Mouse (Mus musculus) kidney, embryonic 14.5 days (tissue): ENCODE measurements at regions not wholly inside any gene's neighbourhood (a gene's known extent, or its start where the extent isn't known, plus 50 kb on each side); places are given as distances from the start of the nearest gene placed in this dataset.
A peak's percentile ranks its signal among the peaks of the same experiment; 100 is the strongest.

Experiments used
- ATAC-seq: fragments of 200-750 bp; cut with Nextera tagmentation; 2 replicates; pipeline ENCODE4 v1.8.0; 2017; ENCODE audit warnings: moderate number of reproducible peaks, mild to moderate bottlenecking, moderate TSS enrichment, moderate library complexity; ENCODE audit not compliant: low FRiP score, low TSS enrichment
- H3K27ac ChIP-seq: fragments of 300-500 bp; sonication (generic); 2 replicates; pipeline ENCODE4 v1.5.1; 2014; ENCODE audit warnings: low read depth, mild to moderate bottlenecking, low read length, moderate library complexity, mixed read lengths
- H3K27me3 ChIP-seq: fragments of 300-500 bp; sonication (generic); 2 replicates; pipeline ENCODE4 v1.6.1; 2014; ENCODE audit warnings: mild to moderate bottlenecking, low read length; ENCODE audit not compliant: control insufficient read depth, insufficient read depth
- H3K36me3 ChIP-seq: fragments of 300-500 bp; sonication (generic); 2 replicates; pipeline ENCODE4 v1.6.1; 2014; ENCODE audit warnings: low read length, mixed read lengths; ENCODE audit not compliant: control insufficient read depth, insufficient read depth
- H3K4me1 ChIP-seq: fragments of 300-500 bp; sonication (generic); 2 replicates; pipeline ENCODE4 v1.6.1; 2014; ENCODE audit warnings: low read length, mixed read lengths; ENCODE audit not compliant: control insufficient read depth, insufficient read depth
- H3K4me2 ChIP-seq: fragments of 300-500 bp; sonication (generic); replicated peaks from 2 replicates; pipeline ENCODE4 v1.6.1; 2014; ENCODE audit warnings: low read depth, mild to moderate bottlenecking, low read length
- H3K4me3 ChIP-seq: fragments of 300-500 bp; sonication (generic); 2 replicates; pipeline ENCODE4 v1.5.1; 2014; ENCODE audit warnings: mild to moderate bottlenecking, low read length
- H3K9ac ChIP-seq: fragments of 300-500 bp; sonication (generic); 2 replicates; pipeline ENCODE4 v1.6.1; 2014; ENCODE audit warnings: low read depth, mild to moderate bottlenecking, low read length, moderate library complexity
- H3K9me3 ChIP-seq: fragments of 300-500 bp; sonication (generic); 2 replicates; pipeline ENCODE4 v1.6.1; 2016; ENCODE audit warnings: low read length; ENCODE audit not compliant: control insufficient read depth
- WGBS: fragments of 180-500 bp; shearing (Covaris S2); extraction: QIAGEN DNeasy Blood & Tissue Kit; methylation state at CpG from one replicate; pipeline ENCODE4 v1.1.7; 2014; 5-methylcytosine and 5-hydroxymethylcytosine counted together

GRCm38 (mm10) chr4:103421541-103421951, 107.9 kb downstream of the Oma1 start:
- H3K4me2 ChIP-seq, result no peak overlapping the region
- ATAC-seq, result peak; percentile 73; the same call in 1 of the 2 replicates
- H3K4me1 ChIP-seq, result peaks cover 9% of the 10 kb centered on the region
- no peak overlapping the region for H3K27ac ChIP-seq
- no peak overlapping the region for H3K4me3 ChIP-seq
- H3K27me3 ChIP-seq, result no peaks in the 10 kb centered on the region
- H3K9ac ChIP-seq, result no peak overlapping the region
- H3K36me3 ChIP-seq, result no peaks in the 10 kb centered on the region
- WGBS, result 13% methylated on average over 2 of the region's 2 CpGs
- H3K9me3 ChIP-seq, result no peaks in the 10 kb centered on the region

DNA sequence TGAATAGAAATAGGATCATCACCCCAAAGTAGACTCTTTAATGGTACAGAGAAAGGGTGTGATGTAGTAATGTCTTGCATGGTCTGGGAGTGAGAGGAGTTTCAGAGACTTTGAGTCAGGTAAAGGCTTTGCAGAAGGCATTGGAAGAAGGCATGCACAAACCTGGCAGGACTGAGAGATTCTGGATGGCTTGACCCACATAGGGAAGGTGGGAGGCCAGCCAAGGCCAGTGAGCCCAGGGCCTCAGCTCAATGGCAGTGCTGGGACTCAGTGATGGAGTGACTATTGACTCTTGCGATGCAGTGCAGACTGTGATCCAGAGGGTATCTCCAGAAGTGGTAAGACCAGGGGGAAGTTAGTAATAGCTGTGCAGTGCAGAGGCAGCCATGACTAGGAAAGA, 127.8 kb downstream of the Oma1 start:
- WGBS, result 100% methylated on average over 1 of the region's 1 CpGs
- no peaks in the 10 kb centered on the region for H3K4me1 ChIP-seq
- H3K4me3 ChIP-seq, result no peak overlapping the region
- no peaks in the 10 kb centered on the region for H3K36me3 ChIP-seq
- H3K4me2 ChIP-seq, result no peak overlapping the region
- H3K9me3 ChIP-seq, result no peaks in the 10 kb centered on the region
- no peaks in the 10 kb centered on the region for H3K27me3 ChIP-seq
- ATAC-seq, result no peak
- no peak overlapping the region for H3K27ac ChIP-seq
- no peak overlapping the region for H3K9ac ChIP-seq

DNA sequence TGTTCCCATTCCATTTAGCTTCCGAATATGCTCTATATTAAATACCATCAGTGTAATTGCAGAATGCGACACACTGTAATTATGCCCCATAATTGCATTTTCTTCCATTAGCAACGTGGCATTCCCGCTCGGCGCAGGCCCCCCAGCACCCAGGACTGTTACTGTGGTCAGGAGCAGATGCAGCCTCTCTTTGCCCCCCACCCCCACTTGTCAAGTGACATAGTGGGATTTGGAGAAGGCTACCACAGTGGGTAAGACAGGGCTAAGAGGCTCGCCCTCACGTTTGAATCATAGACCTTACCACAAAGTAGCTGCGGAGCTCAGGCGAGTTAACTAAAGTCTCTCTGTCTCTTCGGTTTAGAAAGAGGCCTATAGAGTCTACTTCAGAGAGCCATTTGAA, 128.3 kb downstream of the Oma1 start:
- H3K27ac ChIP-seq, result no peak overlapping the region
- no peak overlapping the region for H3K4me2 ChIP-seq
- H3K27me3 ChIP-seq, result no peaks in the 10 kb centered on the region
- H3K9ac ChIP-seq, result no peak overlapping the region
- ATAC-seq, result no peak
- H3K36me3 ChIP-seq, result no peaks in the 10 kb centered on the region
- 90% methylated on average over 11 of the region's 11 CpGs for WGBS
- no peaks in the 10 kb centered on the region for H3K9me3 ChIP-seq
- no peak overlapping the region for H3K4me3 ChIP-seq
- no peaks in the 10 kb centered on the region for H3K4me1 ChIP-seq

DNA sequence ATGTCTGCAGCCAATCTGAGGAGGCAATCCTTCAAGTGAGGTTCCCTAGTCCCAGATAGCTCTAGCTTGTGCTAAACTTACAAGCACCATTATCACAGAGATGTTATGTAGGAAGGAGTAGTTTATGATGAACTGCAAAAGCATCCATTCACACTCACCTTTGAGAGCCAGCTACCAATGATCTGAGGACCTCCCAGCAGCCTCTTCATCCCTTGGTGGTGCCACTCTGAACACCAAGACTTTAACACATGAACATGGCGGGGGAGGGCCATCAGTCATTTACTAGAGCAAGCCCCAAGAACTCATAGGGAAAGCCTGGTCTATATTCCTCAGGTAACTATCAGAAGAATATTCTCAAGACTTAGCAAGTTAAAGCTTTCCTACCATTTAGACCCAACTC, 135.7 kb downstream of the Oma1 start:
- ATAC-seq, result no peak
- H3K4me3 ChIP-seq, result no peak overlapping the region
- no peaks in the 10 kb centered on the region for H3K4me1 ChIP-seq
- H3K9ac ChIP-seq, result no peak overlapping the region
- H3K36me3 ChIP-seq, result no peaks in the 10 kb centered on the region
- no peak overlapping the region for H3K27ac ChIP-seq
- 100% methylated on average over 1 of the region's 1 CpGs for WGBS
- no peaks in the 10 kb centered on the region for H3K9me3 ChIP-seq
- H3K27me3 ChIP-seq, result no peaks in the 10 kb centered on the region
- no peak overlapping the region for H3K4me2 ChIP-seq

DNA sequence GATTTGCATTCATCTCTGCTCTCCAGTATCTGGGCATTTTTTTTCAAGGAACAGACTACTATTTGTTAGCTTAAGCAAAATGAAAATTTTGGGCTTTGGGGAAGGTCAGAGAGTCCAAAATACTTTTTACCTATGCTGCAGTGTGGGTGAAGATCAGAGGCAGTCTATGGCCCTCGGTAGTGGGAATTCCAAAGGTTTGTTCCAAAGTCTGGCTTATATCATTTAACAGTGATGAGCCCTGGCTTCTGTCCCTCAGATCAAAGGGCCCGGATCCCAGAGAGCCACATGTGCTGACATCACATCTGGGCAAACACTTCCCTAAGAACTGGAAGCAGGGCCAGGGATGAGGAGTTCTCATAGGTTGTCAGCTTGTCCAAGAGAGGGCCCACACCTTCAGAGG, 136.5 kb downstream of the Oma1 start:
- Histone ChIP-seq H3K9me3 (no peaks in the 10 kb centered on the region), H3K4me2 (no peak overlapping the region), H3K27ac (no peak overlapping the region), H3K9ac (no peak overlapping the region), H3K4me1 (no peaks in the 10 kb centered on the region), H3K4me3 (no peak overlapping the region), H3K27me3 (no peaks in the 10 kb centered on the region), H3K36me3 (no peaks in the 10 kb centered on the region)
- ATAC-seq, result no peak
- 89% methylated on average over 2 of the region's 2 CpGs for WGBS

DNA sequence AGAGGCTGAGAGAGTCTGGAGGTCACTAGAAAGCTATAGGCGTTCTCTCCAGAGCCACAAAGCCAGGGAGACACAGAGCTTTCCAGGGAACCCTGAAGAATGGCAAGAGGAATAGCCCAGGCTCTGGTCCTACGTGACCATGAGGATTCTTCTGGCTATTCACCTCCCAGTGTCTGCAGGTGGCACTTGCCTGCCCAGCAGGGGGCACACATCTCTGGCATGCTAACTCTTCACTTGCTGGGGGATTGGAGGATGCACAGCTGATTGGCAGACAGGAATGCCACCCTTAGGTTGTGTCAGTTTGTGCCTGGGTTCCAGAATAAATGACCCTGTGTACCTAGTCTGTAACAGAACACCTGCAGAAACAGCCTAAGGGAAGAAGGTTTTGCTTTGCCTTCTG, 141.8 kb downstream of the Oma1 start:
- no peak for ATAC-seq
- Histone ChIP-seq H3K4me1 (no peaks in the 10 kb centered on the region), H3K27ac (no peak overlapping the region), H3K4me2 (no peak overlapping the region), H3K36me3 (no peaks in the 10 kb centered on the region), H3K9ac (no peak overlapping the region), H3K27me3 (no peaks in the 10 kb centered on the region), H3K9me3 (no peaks in the 10 kb centered on the region), H3K4me3 (no peak overlapping the region)
- WGBS, result 87% methylated on average over 2 of the region's 2 CpGs

DNA sequence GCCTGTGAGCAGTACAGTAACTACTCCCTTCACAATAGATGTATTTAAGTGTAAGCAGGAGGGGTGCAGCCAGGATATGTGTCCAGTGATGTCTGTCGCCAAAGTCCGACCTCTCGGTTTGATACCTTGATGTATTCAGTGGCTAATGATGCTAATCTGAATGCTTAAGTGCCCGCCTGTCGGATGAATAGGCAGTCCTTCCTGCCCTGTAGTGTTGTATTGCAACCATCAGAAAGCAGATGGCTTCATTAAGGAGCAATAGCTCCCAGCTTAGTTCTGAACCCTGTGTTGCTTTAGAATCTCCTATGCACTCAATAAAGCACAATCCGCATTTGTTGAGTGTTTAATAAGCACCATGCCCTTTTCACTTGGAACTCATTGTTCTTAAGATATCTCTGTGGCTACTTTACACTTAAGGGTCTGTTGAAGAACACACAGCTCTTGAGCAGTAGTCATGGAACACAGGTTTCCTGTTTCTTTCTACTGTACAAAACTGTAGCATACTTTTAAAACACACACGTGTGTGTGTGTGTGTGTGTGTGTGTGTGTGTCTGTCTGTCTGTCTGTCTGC, 152.5 kb downstream of the Oma1 start:
- no peak overlapping the region for H3K27ac ChIP-seq
- no peaks in the 10 kb centered on the region for H3K9me3 ChIP-seq
- H3K9ac ChIP-seq, result no peak overlapping the region
- ATAC-seq, result no peak
- WGBS, result 75% methylated on average over 7 of the region's 7 CpGs
- H3K27me3 ChIP-seq, result no peaks in the 10 kb centered on the region
- no peaks in the 10 kb centered on the region for H3K36me3 ChIP-seq
- H3K4me1 ChIP-seq, result no peaks in the 10 kb centered on the region
- H3K4me2 ChIP-seq, result no peak overlapping the region
- no peak overlapping the region for H3K4me3 ChIP-seq

- Histone ChIP-seq H3K36me3 (no peaks in the 10 kb centered on the region), H3K27ac (no peak overlapping the region), H3K27me3 (no peaks in the 10 kb centered on the region), H3K4me3 (no peak overlapping the region), H3K9ac (no peak overlapping the region), H3K9me3 (no peaks in the 10 kb centered on the region), H3K4me1 (no peaks in the 10 kb centered on the region), H3K4me2 (no peak overlapping the region)
- ATAC-seq, result no peak
- WGBS, result 84% methylated on average over 1 of the region's 1 CpGs
Observed at GRCm38 (mm10) chr4:103475596-103475995, 143.6 kb upstream of the Dab1 start.

DNA sequence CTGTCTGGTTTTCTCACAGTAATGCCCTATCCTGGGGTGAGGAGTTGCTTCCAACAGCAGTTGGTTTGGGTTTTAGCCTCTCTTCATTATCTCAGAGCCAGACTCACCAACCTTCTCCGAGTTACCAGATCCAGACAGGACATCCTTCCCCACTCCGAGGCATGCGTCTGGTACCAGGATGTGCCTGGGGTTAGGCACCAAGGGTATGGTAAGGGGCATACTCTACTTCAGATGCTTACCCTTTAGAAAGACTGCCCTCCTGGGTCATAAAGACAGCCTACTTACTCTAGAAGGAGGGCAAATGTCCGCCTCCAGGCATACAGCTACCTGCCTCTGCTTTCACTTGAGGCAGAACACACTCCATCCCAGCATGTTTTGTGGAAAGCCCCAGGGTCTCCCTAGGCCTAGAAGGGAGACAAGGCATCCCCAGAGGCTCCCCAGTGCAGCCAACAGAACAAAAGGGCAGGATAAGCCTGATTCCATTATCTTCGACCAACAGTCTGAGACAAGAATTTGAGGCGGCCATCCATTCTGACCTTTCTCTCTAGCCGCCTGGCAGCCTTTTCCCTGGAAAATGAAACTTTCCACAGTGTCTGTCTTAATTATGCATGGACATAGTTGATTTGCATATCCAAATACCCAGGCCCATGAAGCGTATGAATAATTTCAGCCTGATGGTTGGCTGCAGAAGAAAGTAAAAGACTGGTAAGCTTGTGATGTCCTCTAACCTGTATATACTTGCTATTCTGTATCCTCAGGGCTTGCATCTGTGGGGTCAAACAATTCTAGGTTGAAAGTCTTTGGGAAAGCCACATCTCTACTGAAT, 132.8 kb upstream of the Dab1 start:
- Histone ChIP-seq H3K36me3 (no peaks in the 10 kb centered on the region), H3K9ac (no peak overlapping the region), H3K27ac (no peak overlapping the region), H3K4me1 (no peaks in the 10 kb centered on the region), H3K4me3 (no peak overlapping the region), H3K4me2 (no peak overlapping the region), H3K9me3 (no peaks in the 10 kb centered on the region), H3K27me3 (no peaks in the 10 kb centered on the region)
- 82% methylated on average over 8 of the region's 8 CpGs for WGBS
- no peak for ATAC-seq
